Mouse (Mus musculus) kidney, postnatal 10 days (tissue): ENCODE measurements at regions not wholly inside any gene's neighbourhood (a gene's known extent, or its start where the extent isn't known, plus 50 kb on each side); places are given as distances from the start of the nearest gene placed in this dataset.
A peak's percentile ranks its signal among the peaks of the same experiment; 100 is the strongest.

Experiments used
- DNase-seq: peaks from one replicate; pipeline ENCODE4 v3.0.0; 2021; ENCODE audit warnings: mixed read lengths

DNA sequence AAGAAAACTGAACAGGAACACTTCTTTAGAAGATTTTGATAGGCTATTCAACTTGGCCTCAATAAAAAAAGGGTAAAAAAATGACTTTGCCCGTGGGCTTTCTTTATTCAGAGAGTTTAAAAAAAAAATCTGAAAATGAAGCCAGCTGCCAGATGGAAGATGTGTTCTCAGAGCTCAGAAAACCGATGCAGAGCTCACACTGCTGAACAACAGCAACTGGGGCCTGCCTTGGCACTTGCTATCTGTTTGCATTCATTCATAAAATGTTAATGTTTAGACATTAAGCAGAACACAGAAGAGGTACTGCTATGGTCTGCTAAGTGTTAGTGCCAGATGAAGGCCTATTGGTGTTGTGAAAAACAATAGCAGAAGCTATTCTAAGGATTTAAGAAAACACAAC is 173.8 kb upstream of the Smc2 start:
- DNase-seq, result no peak

DNA sequence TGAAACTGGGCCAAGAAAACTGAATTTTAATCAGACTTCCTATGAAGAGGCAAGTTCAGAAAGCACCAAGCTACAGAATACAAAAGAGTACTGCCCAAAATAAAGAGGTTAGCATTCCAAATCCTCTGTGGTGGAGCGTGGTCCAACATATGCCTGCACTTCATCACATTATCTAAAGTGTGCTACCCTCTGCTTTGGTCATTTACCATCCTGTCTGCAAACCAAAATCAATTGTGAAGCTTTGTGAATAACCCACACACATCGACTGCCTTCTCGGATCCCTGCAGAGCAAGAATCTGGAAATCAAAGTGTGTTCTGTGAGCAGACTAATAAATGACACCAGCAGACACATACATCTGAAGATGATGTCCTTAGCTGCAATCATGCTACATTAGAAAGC is 156.6 kb upstream of the Smc2 start:
- DNase-seq, result no peak

DNA sequence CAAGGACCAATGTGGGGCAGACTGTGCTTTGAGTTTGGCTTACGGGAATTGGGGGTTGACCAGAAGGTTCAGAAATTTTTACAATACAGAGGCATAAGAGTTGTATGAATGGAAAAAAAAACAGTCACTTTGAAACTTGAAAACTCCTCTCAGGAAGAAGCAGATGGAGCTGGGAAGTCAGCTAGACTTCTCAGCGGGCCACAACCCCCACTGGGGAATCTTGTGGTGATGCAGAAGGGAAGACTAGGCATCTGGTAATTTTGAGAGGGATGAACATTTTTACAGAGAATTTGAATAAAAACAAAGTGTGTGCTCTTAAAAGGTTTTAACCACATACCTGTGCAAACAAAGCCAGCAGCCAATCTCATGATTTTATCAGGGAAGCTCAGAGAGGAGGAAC is 154.1 kb upstream of the Smc2 start:
- DNase-seq, result no peak

DNA sequence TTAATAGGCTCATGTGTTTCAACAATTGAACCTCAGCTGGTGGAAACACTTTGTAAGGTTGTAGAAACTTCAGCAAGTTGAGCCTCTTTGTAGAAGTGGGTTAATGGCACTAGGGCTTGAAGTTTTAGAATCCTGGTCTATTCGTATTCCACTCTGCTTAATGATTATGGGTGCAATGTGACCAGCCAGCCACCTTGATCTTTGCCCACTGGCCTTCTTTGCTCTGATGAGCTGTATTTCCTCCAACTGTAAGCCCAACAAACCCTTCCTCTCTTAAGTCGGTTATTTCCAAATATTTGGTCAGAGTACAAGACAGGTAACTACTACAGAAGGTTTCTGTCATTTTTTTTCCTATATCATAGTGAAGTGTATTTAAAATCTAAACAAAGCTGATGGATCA is 145.4 kb upstream of the Smc2 start:
- DNase-seq, result no peak

DNA sequence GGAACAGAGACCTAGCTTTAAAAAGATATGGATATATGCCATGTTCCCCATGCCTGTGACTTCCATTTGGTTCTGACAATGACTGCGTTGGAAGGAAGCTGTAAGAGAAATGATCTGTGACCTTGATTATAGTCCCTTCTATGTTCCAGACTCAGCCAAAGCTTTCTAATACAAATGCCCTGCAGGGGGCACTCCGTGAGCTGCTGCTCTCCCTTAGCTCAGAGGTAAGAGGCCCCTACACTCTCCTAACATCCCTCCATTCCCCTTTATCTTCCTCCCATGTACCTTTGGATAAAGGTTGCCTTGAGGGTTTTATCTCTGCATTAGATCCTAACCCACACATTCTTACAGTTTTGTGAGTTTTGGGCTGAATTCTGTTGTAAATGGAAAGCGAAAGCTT is 139.8 kb upstream of the Smc2 start:
- peak; percentile 7 for DNase-seq

DNA sequence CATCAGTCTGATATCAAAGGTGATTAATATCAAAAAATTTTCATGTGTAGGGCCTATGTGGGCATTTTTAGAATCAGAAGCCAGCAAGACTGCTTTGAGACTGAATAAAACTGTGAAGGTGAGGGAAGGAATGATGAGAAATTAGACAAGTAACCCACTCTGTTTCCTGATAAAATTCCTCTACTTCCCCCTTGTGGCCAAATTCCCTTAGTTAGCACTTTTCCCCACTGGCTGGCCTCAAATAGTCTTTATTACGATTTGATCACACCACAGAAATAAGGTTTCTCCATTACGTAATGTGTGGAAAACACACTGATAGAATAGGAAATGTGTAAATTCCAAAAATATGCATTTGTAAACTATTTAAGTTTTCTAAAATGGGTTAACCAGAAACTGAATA is 137.4 kb upstream of the Smc2 start:
- DNase-seq, result no peak

DNA sequence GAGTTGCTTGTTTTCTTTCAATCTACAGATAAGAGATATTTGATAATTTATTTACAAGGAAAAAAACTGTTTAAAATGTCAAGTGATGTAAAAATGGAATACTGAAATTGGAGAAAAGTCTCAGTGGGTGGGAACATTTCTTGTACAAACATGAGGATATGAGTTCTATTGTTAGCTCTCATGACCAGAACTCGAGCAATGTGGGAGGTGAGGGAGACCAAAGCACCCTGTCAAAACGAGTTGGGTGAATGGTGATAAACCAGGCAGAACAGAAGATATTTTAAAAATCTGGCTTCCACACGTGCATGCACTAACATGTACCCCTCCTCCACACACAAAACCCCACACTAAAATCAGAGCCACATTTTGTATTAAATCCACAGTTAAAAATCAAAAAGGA is 114.7 kb upstream of the Smc2 start:
- DNase-seq, result no peak

DNA sequence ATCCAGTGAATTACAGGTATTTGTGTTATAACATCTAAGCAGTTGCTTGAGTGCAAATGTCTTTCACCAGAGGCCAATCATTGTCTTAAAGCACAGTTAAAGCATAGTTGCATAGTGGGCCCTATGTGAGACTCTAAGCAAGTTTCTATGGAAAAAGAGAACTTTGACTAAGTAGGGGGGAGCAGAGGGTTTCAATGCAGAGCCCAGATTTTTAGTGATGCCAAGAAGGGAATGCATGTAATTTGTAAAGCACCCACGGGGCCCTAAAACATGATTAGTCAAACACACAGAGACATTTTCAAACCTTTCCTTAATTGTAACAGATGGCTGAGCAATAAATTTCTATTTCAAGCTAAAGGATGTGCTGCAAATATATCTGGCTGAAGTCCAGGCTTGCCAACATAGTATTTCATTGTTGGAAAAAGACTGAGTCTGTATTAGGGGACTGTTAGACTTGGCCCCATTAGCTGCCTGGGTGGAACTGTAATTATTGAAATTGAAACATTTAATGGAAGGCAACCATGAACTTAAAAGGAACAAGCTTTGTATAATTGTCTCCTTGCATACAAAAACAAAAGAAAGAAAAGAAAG is 107.6 kb upstream of the Smc2 start:
- DNase-seq, result no peak

DNA sequence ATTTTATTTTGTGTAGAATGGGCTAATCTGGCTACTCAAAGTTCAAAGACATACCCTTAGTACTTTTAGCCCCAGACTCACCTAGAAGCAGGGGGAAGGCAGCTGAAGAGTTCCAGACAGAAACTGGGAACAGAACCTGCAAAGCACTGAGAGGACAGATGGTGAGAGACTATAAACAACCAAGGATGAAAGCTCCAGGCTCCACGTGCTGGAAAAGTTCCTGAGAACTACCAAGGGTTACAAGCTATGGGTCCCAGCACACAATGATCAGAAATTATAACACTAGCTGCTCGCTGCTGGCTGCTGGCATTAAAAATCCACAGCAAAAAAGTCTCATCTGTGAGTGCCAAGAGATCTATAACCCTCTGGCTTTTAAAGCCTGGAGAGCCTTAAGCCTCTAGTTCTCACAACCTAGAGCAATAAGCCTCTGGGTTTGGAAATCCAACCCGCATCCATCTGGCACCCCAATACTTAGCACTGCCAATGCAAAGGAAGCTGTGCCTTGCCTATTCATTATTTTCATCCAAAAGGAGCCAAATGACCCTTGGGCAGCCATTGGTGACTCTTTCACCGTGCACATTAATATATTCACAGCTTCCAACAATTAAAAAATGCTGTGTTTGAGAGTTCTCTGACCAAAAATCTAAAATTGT is 102.6 kb upstream of the Smc2 start:
- DNase-seq, result no peak

DNA sequence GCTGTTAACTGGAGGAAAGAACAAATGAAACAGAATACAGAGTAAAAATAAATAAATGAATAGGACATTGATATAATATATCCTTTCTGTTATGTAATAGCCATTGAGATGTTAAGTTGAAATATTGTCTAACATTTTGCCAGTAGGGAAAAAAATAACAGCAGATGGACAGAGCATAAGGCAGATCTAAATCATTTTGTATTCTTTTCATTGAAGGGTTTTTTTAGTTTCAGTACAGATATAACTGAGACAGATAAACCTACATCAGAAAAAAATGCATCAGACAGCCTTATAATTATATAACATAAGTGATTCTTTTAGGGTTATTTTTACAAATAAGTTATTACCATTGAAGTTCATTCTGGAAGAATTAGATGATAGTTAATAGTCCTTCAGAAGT is 97.8 kb upstream of the Smc2 start:
- no peak for DNase-seq

DNA sequence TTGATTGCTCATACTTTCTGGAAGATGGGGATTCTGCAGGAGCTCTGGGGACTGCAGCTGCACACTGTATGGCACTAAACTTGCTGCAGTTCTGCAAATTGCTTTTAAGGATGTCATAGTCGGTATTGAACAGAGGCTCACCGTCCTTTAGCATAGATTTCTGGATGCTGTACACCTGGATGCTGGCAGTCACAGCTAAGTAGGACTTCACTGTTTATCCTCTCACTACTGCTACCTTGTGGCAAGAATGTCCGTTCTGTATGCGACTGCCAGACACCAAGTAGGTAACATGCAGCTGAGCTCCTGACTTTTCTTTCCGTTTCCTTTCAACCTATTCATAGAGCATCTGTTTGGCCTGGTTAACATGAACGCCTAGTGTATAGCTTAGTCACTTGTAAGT is 77.3 kb upstream of the Smc2 start:
- DNase-seq, result peak; percentile 8

DNA sequence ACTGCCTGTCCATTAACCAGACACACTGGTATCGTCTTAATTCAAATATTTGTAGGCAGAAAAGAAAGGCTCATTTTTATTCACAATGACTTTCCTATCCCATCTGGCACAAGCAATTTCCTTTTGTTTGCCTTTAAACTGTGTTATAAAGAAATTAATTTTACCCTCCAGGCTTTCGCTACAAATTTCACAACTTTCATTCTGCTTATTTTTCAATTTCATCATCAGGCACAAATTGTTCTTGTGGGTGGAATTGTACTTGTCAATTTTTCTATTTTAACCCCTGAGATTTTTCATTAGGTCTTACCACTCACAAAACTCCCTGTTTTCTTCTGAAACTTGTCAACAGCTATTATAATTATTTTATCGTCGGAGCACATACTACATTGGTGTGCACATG is 73.2 kb upstream of the Smc2 start:
- no peak for DNase-seq

DNA sequence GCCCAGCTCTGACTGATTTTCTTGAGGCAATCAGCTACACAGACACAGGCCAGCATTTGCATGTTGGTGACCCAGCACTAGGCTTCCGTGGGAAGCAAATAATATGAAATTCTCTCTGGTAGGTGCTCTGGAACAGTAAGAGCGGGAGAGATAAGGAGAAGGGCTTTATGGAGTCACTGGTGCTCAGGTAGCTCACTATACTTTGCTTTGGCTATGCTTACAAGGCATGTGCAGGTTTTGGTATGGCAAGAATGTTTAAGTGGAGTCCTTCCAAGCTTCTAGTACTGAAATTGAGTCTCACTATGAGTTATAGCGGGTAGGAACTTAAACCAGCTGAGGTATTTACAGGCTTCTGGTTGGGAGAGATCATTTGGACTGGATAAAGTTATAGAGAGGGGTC is 70.5 kb upstream of the Smc2 start:
- no peak for DNase-seq
